Mouse (Mus musculus) thymus, adult 18-20 months (tissue): ENCODE results near the gene Kmt2c.
A peak's percentile ranks its signal among the peaks of the same experiment; 100 is the strongest.

Source experiments
- DNase-seq, 2 experiments: peaks; one replicate each; pipeline ENCODE4 v3.0.0; 2022; ENCODE audit warnings: mixed read lengths in 2 of 2

Gene Kmt2c

GRCm38 (mm10) chr5:25498346-25498820 is at the start of gene Kmt2c:
Gene Kmt2c, minus strand, starts transcription at chr5:25498783.
- DNase-seq = peak; percentile 62 to 68

- no peak for DNase-seq
Observed at GRCm38 (mm10) chr5:25546912-25547311, 48.3 kb upstream of the Kmt2c start.

- DNase-seq = no peak
Observed at GRCm38 (mm10) chr5:25544566-25544965, 46.0 kb upstream of the Kmt2c start.

GRCm38 (mm10) chr5:25544061-25544460 is 45.5 kb upstream of the Kmt2c start:
- no peak for DNase-seq

- no peak for DNase-seq
Observed at GRCm38 (mm10) chr5:25541661-25542060, 43.1 kb upstream of the Kmt2c start.

GRCm38 (mm10) chr5:25540921-25541320 is 42.3 kb upstream of the Kmt2c start:
- no peak for DNase-seq

GRCm38 (mm10) chr5:25540412-25540811 is 41.8 kb upstream of the Kmt2c start:
- no peak for DNase-seq

GRCm38 (mm10) chr5:25536921-25537409 is 38.4 kb upstream of the Kmt2c start:
- DNase-seq = no peak

- DNase-seq = no peak
Observed at GRCm38 (mm10) chr5:25536451-25536850, 37.9 kb upstream of the Kmt2c start.

- no peak for DNase-seq
Observed at GRCm38 (mm10) chr5:25535566-25535965, 37.0 kb upstream of the Kmt2c start.

GRCm38 (mm10) chr5:25533298-25533697 is 34.7 kb upstream of the Kmt2c start:
- no peak for DNase-seq

GRCm38 (mm10) chr5:25532256-25533147 is 33.9 kb upstream of the Kmt2c start:
- no peak for DNase-seq

GRCm38 (mm10) chr5:25530629-25531028 is 32.0 kb upstream of the Kmt2c start:
- no peak for DNase-seq

GRCm38 (mm10) chr5:25529529-25530421 is 31.2 kb upstream of the Kmt2c start:
- peak; percentile 100 for DNase-seq

GRCm38 (mm10) chr5:25528851-25529528 is 30.4 kb upstream of the Kmt2c start:
- DNase-seq = peak in 1 of 2 experiments; percentile 14

- no peak for DNase-seq
Observed at GRCm38 (mm10) chr5:25527971-25528370, 29.4 kb upstream of the Kmt2c start.

GRCm38 (mm10) chr5:25526926-25527325 is 28.3 kb upstream of the Kmt2c start:
- DNase-seq = no peak

GRCm38 (mm10) chr5:25526116-25526515 is 27.5 kb upstream of the Kmt2c start:
- DNase-seq = no peak

GRCm38 (mm10) chr5:25521461-25521860 is 22.9 kb upstream of the Kmt2c start:
- DNase-seq = no peak

- DNase-seq = no peak
Observed at GRCm38 (mm10) chr5:25519820-25520219, 21.2 kb upstream of the Kmt2c start.

- no peak for DNase-seq
Observed at GRCm38 (mm10) chr5:25517550-25517949, 19.0 kb upstream of the Kmt2c start.

GRCm38 (mm10) chr5:25516301-25516895 is 17.8 kb upstream of the Kmt2c start:
- DNase-seq = no peak
